Mouse (Mus musculus): ENCODE measurements at regions not wholly inside any gene's neighbourhood (a gene's known extent, or its start where the extent isn't known, plus 50 kb on each side); places are given as distances from the start of the nearest gene placed in this dataset.

- no peak for TF ChIP-seq POLR2A (IDR thresholded peaks at IDR 0.05; ENCODE audit: borderline replicate concordance, control insufficient read depth, low read depth, low read length)
- no peak for TF ChIP-seq CTCF (IDR thresholded peaks at IDR 0.05; ENCODE audit: control insufficient read depth, insufficient read depth, low read length)
These were observed 219.4 kb downstream of the 1500009L16Rik start for GRCm38 (mm10) chr10:83942101-83942500.

All from bone marrow, adult 2 months (tissue).